Mouse (Mus musculus): ENCODE data around the gene Tmem211. TPM values are rescaled to one million over a fixed set of nuclear protein-coding genes. Genes with fewer than 3 reads are reported as not detected.
A peak's percentile ranks its signal among the peaks of the same experiment; 100 is the strongest.

The Tmem211 gene
- polyA plus RNA-seq, 1 experiment, result 0.07 TPM

- DNase-seq (ENCODE audit: low read depth), result no peak
- TF ChIP-seq POLR2A (IDR thresholded peaks at IDR 0.05; ENCODE audit: borderline replicate concordance, extremely low read depth, insufficient read depth, insufficient read length, poor library complexity, severe bottlenecking) (no peak), CTCF (IDR thresholded peaks at IDR 0.05; ENCODE audit: borderline replicate concordance, extremely low read depth, insufficient read depth, insufficient read length) (no peak)
Measured at GRCm38 (mm10) chr5:113199126-113199771, 27.5 kb upstream of the Tmem211 start.

DNA sequence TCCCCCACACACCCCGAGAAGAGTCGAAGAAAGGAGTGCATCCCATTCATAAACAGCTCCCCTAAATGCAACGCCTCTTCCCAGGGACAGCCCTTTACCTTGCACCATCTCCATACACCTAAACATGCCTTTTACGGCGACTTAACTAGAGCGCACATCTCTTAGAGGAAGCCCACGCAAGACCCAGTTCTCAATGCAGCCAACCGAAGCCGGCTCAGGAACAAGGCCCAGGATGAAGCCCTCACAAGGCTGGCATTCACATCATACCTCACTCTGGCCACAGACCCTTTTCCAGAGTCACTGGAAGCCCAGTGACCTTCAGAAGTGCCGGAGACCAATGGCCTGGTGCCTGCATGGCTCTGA lies 27.0 kb upstream of the Tmem211 start:
- no peak for DNase-seq (ENCODE audit: low read depth)
- TF ChIP-seq POLR2A (IDR thresholded peaks at IDR 0.05; ENCODE audit: borderline replicate concordance, extremely low read depth, insufficient read depth, insufficient read length, poor library complexity, severe bottlenecking) (no peak), CTCF (IDR thresholded peaks at IDR 0.05; ENCODE audit: borderline replicate concordance, extremely low read depth, insufficient read depth, insufficient read length) (no peak)

GRCm38 (mm10) chr5:113204193-113204592 lies 22.5 kb upstream of the Tmem211 start:
- TF ChIP-seq POLR2A (IDR thresholded peaks at IDR 0.05; ENCODE audit: borderline replicate concordance, extremely low read depth, insufficient read depth, insufficient read length, poor library complexity, severe bottlenecking), result no peak
- TF ChIP-seq CTCF (IDR thresholded peaks at IDR 0.05; ENCODE audit: borderline replicate concordance, extremely low read depth, insufficient read depth, insufficient read length), result no peak
- no peak for DNase-seq (ENCODE audit: low read depth)

DNA sequence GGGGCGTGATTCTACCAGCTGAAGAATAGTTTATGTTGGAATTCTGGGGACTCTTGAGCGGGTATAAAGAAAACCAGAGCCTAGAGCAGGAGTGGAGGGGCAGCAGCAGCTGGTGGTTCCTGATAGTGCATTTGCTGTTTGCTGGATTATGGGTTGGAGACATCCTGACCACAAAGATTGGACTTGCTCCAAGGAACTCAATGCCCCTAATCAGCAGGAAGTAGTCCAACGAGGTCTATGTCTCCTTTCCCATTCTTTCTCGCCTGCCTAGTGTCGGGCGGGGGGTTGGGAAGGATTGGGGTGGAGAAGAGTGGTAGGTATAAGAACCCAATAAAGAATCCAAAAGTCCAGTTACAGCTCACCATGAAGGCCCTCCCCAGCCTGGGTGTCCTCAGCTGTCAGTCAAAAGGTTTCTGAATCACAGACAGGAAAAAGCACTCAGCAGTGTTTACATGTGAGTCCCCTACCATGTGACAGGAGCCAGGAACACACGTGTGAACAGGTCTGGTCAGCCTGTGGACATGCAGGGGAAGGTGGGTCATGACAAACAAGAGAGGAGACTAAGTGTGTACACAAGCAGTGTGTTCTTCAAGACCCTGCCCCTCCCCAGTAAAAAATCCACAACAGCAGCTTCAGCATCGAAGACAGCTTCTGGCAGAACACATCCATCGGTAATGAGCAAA lies 19.9 kb upstream of the Tmem211 start:
- TF ChIP-seq POLR2A (IDR thresholded peaks at IDR 0.05; ENCODE audit: borderline replicate concordance, extremely low read depth, insufficient read depth, insufficient read length, poor library complexity, severe bottlenecking), result no peak
- no peak for TF ChIP-seq CTCF (IDR thresholded peaks at IDR 0.05; ENCODE audit: borderline replicate concordance, extremely low read depth, insufficient read depth, insufficient read length)
- DNase-seq (ENCODE audit: low read depth), result no peak

- DNase-seq (ENCODE audit: low read depth), result no peak
- no peak for TF ChIP-seq CTCF (IDR thresholded peaks at IDR 0.05; ENCODE audit: borderline replicate concordance, extremely low read depth, insufficient read depth, insufficient read length)
- no peak for TF ChIP-seq POLR2A (IDR thresholded peaks at IDR 0.05; ENCODE audit: borderline replicate concordance, extremely low read depth, insufficient read depth, insufficient read length, poor library complexity, severe bottlenecking)
Measured at GRCm38 (mm10) chr5:113208048-113208447, 18.7 kb upstream of the Tmem211 start.

DNA sequence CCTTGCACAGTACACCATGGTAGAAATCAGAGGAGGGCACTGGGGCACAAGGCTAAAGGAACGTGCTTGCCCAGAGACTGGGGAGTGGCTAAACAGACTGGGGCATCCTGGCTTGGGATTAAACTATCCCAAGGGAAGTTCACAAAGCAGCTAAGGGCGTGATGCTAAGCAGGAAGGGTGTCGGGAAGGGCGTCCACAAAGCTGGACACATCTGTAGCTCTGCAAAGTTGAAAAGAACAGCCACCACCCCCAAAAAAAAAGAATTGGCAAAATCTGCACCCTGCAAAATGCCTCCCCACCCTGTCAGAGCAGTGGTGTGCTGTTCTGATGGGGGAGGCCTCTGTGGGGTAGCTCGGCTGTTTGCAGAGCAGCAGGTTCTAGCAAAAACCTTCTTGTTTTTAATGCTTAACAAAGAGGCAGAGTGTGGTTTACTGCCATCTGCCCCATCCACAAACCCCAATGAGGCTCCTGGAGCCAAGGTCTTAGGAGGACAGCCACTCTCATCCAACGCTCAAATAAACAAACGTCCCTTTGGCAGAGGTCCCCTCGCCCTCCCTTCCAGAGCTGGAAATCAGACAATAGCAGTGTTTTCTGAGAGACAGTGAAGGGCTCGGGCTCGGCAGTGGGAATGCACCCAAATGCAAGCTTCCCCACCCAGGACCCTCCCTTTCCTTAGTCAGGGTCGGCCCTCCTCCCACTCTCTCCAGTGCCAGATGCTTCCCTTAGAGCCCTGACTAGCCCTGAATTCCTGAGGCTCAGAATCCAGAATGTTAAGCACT lies 17.9 kb upstream of the Tmem211 start:
- TF ChIP-seq CTCF (IDR thresholded peaks at IDR 0.05; ENCODE audit: borderline replicate concordance, extremely low read depth, insufficient read depth, insufficient read length) (no peak), POLR2A (IDR thresholded peaks at IDR 0.05; ENCODE audit: borderline replicate concordance, extremely low read depth, insufficient read depth, insufficient read length, poor library complexity, severe bottlenecking) (no peak)
- DNase-seq (ENCODE audit: low read depth), result peak; percentile 91

GRCm38 (mm10) chr5:113209401-113209750 lies 17.3 kb upstream of the Tmem211 start:
- DNase-seq (ENCODE audit: low read depth), result no peak
- TF ChIP-seq CTCF (IDR thresholded peaks at IDR 0.05; ENCODE audit: borderline replicate concordance, extremely low read depth, insufficient read depth, insufficient read length), result no peak
- TF ChIP-seq POLR2A (IDR thresholded peaks at IDR 0.05; ENCODE audit: borderline replicate concordance, extremely low read depth, insufficient read depth, insufficient read length, poor library complexity, severe bottlenecking), result no peak

GRCm38 (mm10) chr5:113209898-113210297 lies 16.8 kb upstream of the Tmem211 start:
- no peak for TF ChIP-seq CTCF (IDR thresholded peaks at IDR 0.05; ENCODE audit: borderline replicate concordance, extremely low read depth, insufficient read depth, insufficient read length)
- no peak for TF ChIP-seq POLR2A (IDR thresholded peaks at IDR 0.05; ENCODE audit: borderline replicate concordance, extremely low read depth, insufficient read depth, insufficient read length, poor library complexity, severe bottlenecking)
- DNase-seq (ENCODE audit: low read depth), result no peak

- TF ChIP-seq POLR2A (IDR thresholded peaks at IDR 0.05; ENCODE audit: borderline replicate concordance, extremely low read depth, insufficient read depth, insufficient read length, poor library complexity, severe bottlenecking), result no peak
- no peak for TF ChIP-seq CTCF (IDR thresholded peaks at IDR 0.05; ENCODE audit: borderline replicate concordance, extremely low read depth, insufficient read depth, insufficient read length)
- no peak for DNase-seq (ENCODE audit: low read depth)
Measured at GRCm38 (mm10) chr5:113210314-113210713, 16.4 kb upstream of the Tmem211 start.

DNA sequence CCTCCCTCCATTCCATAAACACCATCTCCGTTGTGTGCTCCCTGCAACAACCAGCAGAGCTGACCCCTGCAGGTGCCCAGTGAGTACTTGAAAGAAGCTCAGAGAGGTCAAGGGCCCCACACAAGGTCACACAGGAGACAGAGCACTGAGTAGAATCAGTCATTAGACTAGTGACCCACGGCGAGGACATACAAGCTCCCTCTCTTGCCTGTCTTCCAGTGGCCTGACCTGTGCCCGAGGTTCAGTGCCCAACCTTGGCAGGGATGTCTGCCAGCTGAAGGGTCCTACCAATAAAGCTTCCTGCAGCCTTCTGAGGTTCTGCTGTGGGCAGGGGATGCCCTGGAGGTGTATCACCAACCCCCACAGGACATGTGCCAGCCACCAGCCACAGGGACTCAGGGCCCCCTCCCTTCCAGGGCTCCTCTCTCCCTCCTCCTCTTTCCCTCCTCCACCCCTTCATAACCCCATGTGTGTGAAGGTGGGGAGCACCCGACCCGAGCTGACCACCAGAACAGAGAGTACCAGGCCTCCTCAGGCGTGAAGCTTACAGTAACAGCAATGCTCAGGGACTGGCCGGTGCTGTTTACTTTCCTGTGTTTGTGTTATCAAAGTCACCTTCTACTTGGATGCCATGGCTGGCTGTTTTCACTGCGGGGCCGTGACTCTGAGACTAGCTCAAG lies 14.4 kb upstream of the Tmem211 start:
- TF ChIP-seq CTCF (IDR thresholded peaks at IDR 0.05; ENCODE audit: borderline replicate concordance, extremely low read depth, insufficient read depth, insufficient read length) (no peak), POLR2A (IDR thresholded peaks at IDR 0.05; ENCODE audit: borderline replicate concordance, extremely low read depth, insufficient read depth, insufficient read length, poor library complexity, severe bottlenecking) (no peak)
- no peak for DNase-seq (ENCODE audit: low read depth)

GRCm38 (mm10) chr5:113214041-113214440 lies 12.7 kb upstream of the Tmem211 start:
- DNase-seq (ENCODE audit: low read depth), result no peak
- TF ChIP-seq CTCF (IDR thresholded peaks at IDR 0.05; ENCODE audit: borderline replicate concordance, extremely low read depth, insufficient read depth, insufficient read length) (no peak), POLR2A (IDR thresholded peaks at IDR 0.05; ENCODE audit: borderline replicate concordance, extremely low read depth, insufficient read depth, insufficient read length, poor library complexity, severe bottlenecking) (no peak)

Data from brain, embryonic 14.5 days (tissue).